Mouse (Mus musculus): Measurements from ENCODE around the gene Cphx1. TPM values are rescaled to one million over a fixed set of nuclear protein-coding genes. Genes with fewer than 3 reads are reported as not detected.
"Not testable (repeated sequence)": the region's sequence is repeated elsewhere in the genome, so short reads cannot be mapped to it uniquely, and the experiment has no call there.

The Cphx1 gene
- polyA plus RNA-seq, 1 experiment from 2014 or later, result not detected

DNA sequence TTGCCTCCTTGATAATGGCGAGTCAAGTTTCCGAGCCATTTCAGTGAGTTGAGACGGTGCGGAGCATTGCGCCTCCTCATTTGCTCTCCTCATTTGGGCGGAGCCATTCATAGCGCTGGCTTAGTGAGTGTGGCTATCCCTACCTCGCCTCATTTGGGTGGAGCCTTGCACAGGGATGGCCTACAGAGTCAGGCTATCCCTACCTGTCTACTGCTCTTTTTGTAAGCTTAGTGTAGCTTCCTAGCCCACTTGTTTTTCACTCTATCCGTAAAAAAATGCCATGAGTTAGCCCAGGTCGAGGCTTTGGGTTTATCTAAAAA, 10.6 kb upstream of the Cphx1 start, which contains the start of gene Tmem254a:
TSS of gene Tmem254a (minus strand) at position 111 of the 320 bp plus-strand sequence.
- not testable (repeated sequence) for H3K27ac ChIP-seq; H3K4me2 ChIP-seq (replicated peaks); H3K27me3 ChIP-seq (ENCODE audit: control insufficient read depth, insufficient read depth, low read length); H3K9ac ChIP-seq; H3K4me1 ChIP-seq (replicated peaks; ENCODE audit: control insufficient read depth, insufficient read depth, low read length); DNase-seq (ENCODE audit: low spot score); H3K36me3 ChIP-seq (replicated peaks; ENCODE audit: control insufficient read depth, insufficient read depth); H3K9me3 ChIP-seq (ENCODE audit: control insufficient read depth, low read length); H3K4me3 ChIP-seq (replicated peaks; ENCODE audit: low read length)
- peak; percentile 84; the same call in 1 of the 2 replicates for ATAC-seq (ENCODE audit: low FRiP score)
- no CpG with 5 or more reads among the region's 10 CpGs for WGBS

DNA sequence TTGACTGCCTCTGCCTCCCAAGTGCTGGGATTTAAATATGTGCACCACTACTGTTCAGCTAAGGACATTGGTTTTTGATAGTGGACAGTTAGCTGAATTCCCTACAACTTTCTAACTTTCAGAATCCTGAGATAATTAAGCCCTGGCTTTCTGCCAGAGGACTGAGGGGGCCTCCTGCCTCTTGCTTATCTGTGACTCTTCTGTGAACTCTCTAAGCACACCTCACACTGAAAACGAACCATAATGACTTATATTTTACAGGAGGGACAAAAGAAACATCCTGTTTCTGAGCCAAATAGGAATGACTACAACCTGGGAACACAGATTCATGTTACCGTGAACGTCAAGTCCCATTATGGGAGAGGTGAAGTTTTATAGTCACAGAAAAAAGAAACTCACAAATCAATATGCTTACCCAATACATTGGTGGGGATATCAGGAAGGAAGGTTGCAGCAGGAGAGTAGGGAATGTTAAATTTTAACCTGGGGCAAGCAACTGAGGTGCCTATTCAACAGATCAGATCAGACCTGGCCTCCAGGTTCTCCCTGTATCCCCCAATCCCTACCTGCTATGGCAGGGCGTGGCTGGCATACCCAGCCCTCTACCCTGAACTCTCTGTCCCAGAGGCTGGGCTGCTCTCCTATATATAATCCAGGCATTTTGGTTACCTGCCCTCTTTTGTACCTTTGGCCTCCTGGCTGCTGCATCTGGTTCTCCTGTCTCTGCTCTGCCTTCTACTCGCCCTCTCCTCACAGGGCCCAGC, 1.1 kb upstream of the Cphx1 start:
- H3K27ac ChIP-seq; H3K4me3 ChIP-seq (replicated peaks; ENCODE audit: low read length); H3K9me3 ChIP-seq (ENCODE audit: control insufficient read depth, low read length); H3K4me1 ChIP-seq (replicated peaks; ENCODE audit: control insufficient read depth, insufficient read depth, low read length); ATAC-seq (ENCODE audit: low FRiP score); H3K4me2 ChIP-seq (replicated peaks); DNase-seq (ENCODE audit: low spot score); H3K27me3 ChIP-seq (ENCODE audit: control insufficient read depth, insufficient read depth, low read length); H3K9ac ChIP-seq; H3K36me3 ChIP-seq (replicated peaks; ENCODE audit: control insufficient read depth, insufficient read depth): not testable (repeated sequence)
- no CpG with 5 or more reads among the region's 5 CpGs for WGBS

DNA sequence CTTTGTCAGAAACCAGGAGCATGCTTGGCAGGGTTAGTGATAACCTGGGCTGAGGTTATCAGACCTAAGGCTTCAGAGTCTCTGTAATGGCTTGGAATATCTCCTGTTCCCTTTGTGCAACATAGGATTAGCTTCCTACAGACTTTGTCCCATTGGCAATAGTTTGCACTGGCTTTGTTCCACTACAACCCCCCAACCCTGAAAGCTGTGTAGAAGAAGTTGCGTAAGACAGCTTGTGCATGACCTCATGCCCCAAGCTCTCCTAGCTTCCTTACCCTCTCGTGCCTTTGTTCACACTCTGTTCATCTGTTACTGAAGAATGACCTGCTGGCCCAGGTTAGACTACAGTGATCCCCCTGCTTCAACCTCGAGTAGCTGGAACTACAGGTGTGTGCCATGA, 19.8 kb downstream of the Cphx1 start:
- not testable (repeated sequence) for H3K9me3 ChIP-seq (ENCODE audit: control insufficient read depth, low read length); H3K27me3 ChIP-seq (ENCODE audit: control insufficient read depth, insufficient read depth, low read length); H3K9ac ChIP-seq; DNase-seq (ENCODE audit: low spot score); H3K27ac ChIP-seq; H3K4me3 ChIP-seq (replicated peaks; ENCODE audit: low read length); H3K4me1 ChIP-seq (replicated peaks; ENCODE audit: control insufficient read depth, insufficient read depth, low read length); H3K36me3 ChIP-seq (replicated peaks; ENCODE audit: control insufficient read depth, insufficient read depth); ATAC-seq (ENCODE audit: low FRiP score); H3K4me2 ChIP-seq (replicated peaks)
- no CpG with 5 or more reads among the region's 3 CpGs for WGBS

DNA sequence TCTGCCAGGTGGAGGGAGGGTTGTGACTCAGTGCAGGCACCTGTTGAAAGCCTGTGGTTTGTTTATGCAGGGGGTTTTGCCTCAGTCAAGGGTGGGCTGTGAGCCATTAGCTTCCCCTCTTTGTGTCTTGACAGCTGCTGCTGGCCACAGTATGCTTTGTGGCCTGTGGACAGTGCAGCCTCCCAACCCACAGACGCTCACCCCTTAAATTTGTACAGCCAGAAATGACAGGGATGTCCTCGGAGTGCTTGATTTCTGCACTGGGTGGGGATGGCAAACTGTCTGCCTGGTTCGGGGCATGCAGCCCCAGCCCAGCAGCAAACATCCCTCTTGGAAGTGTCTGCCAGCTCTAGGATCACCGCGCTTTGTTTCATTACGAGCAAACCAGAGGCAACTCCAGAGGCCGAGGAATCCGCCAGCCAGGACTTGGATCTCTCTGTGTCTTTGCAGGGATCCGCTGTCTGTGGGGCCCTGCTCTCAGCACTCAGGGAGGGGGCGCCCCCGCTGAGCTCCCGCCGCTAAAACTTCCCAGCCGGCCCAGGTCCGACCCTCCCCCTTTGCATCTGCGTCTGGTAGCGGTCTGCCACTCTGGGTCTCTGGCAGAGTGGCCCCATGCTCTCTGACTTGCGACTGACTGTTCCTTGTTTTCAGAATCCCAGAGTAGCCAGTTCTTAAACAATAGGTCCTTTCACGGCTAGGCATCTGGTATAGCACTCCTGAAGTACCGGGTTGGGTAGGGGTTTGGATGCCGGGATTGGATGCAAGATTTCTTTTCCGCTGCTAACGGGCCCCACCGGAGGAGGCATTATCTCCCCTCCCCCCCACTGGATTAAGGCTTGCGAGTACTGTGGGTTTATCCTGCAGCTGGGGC, 40.5 kb downstream of the Cphx1 start, which contains the start of gene Duxbl1:
TSS of gene Duxbl1 (plus strand) at position 207 of the 871 bp plus-strand sequence.
- WGBS, result no CpG with 5 or more reads among the region's 25 CpGs
- peak; percentile 93 for ATAC-seq (ENCODE audit: low FRiP score)
- not testable (repeated sequence) for H3K27me3 ChIP-seq (ENCODE audit: control insufficient read depth, insufficient read depth, low read length); DNase-seq (ENCODE audit: low spot score); H3K9me3 ChIP-seq (ENCODE audit: control insufficient read depth, low read length); H3K4me1 ChIP-seq (replicated peaks; ENCODE audit: control insufficient read depth, insufficient read depth, low read length); H3K36me3 ChIP-seq (replicated peaks; ENCODE audit: control insufficient read depth, insufficient read depth)
- Histone ChIP-seq H3K4me3 (replicated peaks; ENCODE audit: low read length) (peak within 1 kb of the TSS; percentile 18; the same call in 1 of the 2 replicates), H3K9ac (peak within 1 kb of the TSS; percentile 44; the same call in 1 of the 2 replicates), H3K27ac (peak within 1 kb of the TSS; percentile 94), H3K4me2 (replicated peaks) (peak within 1 kb of the TSS; percentile 49)

DNA sequence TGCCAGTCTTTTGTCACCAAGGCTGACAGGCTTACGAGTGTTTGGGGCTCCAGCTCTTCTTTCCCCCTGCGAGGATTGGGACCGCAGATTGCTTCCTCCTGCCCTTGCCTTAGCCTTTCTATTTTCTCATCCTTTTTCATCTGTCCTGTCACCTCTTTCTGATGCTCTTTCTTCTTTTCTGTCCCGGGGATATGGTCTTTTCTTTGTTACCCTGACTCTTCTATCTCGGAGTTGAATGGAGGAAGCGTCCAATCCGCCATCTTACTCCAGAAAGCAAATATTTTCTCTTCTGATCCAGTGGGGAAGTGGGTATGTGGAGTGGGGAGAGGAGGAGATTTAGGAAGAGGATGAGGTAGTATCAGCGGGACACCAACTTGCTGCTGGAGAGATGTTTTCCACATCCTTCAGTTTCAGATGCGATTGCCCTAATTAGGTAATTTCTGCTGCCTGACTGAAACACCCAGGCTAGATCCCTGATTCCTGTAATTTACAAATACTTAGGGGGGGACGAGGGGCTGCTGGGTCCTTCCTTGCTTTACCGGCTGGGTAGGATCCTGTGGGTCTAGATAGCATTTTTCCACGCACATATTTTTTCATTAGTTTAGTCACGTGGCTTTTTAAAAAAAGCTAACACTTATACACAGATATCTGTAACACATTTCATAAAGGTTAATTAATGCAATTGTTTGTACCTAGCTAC, 41.3 kb downstream of the Cphx1 start:
- DNase-seq (ENCODE audit: low spot score); H3K27me3 ChIP-seq (ENCODE audit: control insufficient read depth, insufficient read depth, low read length); H3K4me1 ChIP-seq (replicated peaks; ENCODE audit: control insufficient read depth, insufficient read depth, low read length); H3K36me3 ChIP-seq (replicated peaks; ENCODE audit: control insufficient read depth, insufficient read depth); H3K9me3 ChIP-seq (ENCODE audit: control insufficient read depth, low read length): not testable (repeated sequence)
- peak overlapping the region; percentile 49 for H3K4me2 ChIP-seq (replicated peaks)
- peak; percentile 29 for ATAC-seq (ENCODE audit: low FRiP score)
- peak overlapping the region; percentile 94 for H3K27ac ChIP-seq
- peak overlapping the region; percentile 18; the same call in 1 of the 2 replicates for H3K4me3 ChIP-seq (replicated peaks; ENCODE audit: low read length)
- 2% methylated on average over 6 of the region's 13 CpGs for WGBS
- H3K9ac ChIP-seq, result peak overlapping the region; percentile 44; the same call in 1 of the 2 replicates

DNA sequence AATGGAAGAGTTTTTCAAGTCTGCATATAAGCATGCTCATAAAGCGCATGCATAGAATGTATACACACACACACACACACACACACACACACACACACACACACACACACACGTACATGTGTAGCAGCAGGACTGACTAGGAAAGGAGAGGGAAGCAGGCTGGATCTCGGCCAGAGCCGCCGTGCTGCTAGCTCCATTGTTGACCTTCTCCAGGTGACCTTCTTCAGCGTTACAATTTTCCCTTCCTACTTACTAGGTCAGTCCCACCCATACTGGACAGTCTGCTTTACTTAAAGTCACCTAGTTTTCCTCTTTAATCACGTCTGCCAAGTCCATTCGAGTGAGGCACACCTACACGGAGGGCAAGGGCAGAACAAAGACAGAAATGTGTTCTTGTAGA, 43.8 kb downstream of the Cphx1 start:
- H3K4me1 ChIP-seq (replicated peaks; ENCODE audit: control insufficient read depth, insufficient read depth, low read length); ATAC-seq (ENCODE audit: low FRiP score); H3K27me3 ChIP-seq (ENCODE audit: control insufficient read depth, insufficient read depth, low read length); DNase-seq (ENCODE audit: low spot score); H3K27ac ChIP-seq; H3K9ac ChIP-seq; H3K4me3 ChIP-seq (replicated peaks; ENCODE audit: low read length); H3K36me3 ChIP-seq (replicated peaks; ENCODE audit: control insufficient read depth, insufficient read depth); H3K4me2 ChIP-seq (replicated peaks); H3K9me3 ChIP-seq (ENCODE audit: control insufficient read depth, low read length): not testable (repeated sequence)
- 79% methylated on average over 7 of the region's 9 CpGs for WGBS

Other genes starting within 250 kb of the Cphx1 start
- gene Ppif, start 244.2 kb upstream of the Cphx1 start, polyA plus RNA-seq (2014; fragmentation: Nextera tagmentation; extraction: Ambion mirVana), result 29.5 and 31.8 TPM in 2 replicates
- gene Zcchc24, start 169.3 kb upstream of the Cphx1 start, polyA plus RNA-seq (2014; fragmentation: Nextera tagmentation; extraction: Ambion mirVana), result 18.5 and 19.0 TPM in 2 replicates
- 2.9 and 3.2 TPM in 2 replicates for gene Anxa11, start 96.1 kb upstream of the Cphx1 start, polyA plus RNA-seq (2014; fragmentation: Nextera tagmentation; extraction: Ambion mirVana)
- gene Plac9a, start 35.2 kb upstream of the Cphx1 start, polyA plus RNA-seq (2014; fragmentation: Nextera tagmentation; extraction: Ambion mirVana), result not detected in 2 replicates
- 5.5 and 6.3 TPM in 2 replicates for gene Tmem254a, start 10.6 kb upstream of the Cphx1 start, polyA plus RNA-seq (2014; fragmentation: Nextera tagmentation; extraction: Ambion mirVana)
- 1.6 and 1.9 TPM in 2 replicates for gene Duxbl1, start 40.3 kb downstream of the Cphx1 start, polyA plus RNA-seq (2014; fragmentation: Nextera tagmentation; extraction: Ambion mirVana)
- gene Gm9780, start 104.4 kb downstream of the Cphx1 start, polyA plus RNA-seq (2014; fragmentation: Nextera tagmentation; extraction: Ambion mirVana), result 5.2 and 8.5 TPM in 2 replicates
- 27.7 and 30.4 TPM in 2 replicates for gene Tmem254c, start 129.1 kb downstream of the Cphx1 start, polyA plus RNA-seq (2014; fragmentation: Nextera tagmentation; extraction: Ambion mirVana)
- not detected in 2 replicates for gene Cphx2, start 143.2 kb downstream of the Cphx1 start, polyA plus RNA-seq (2014; fragmentation: Nextera tagmentation; extraction: Ambion mirVana)
- not detected in 2 replicates for gene Cphx3, start 144.0 kb downstream of the Cphx1 start, polyA plus RNA-seq (2014; fragmentation: Nextera tagmentation; extraction: Ambion mirVana)
- gene Duxbl2, start 180.0 kb downstream of the Cphx1 start, polyA plus RNA-seq (2014; fragmentation: Nextera tagmentation; extraction: Ambion mirVana), result 1.6 and 2.0 TPM in 2 replicates
- 6.3 and 8.1 TPM in 2 replicates for gene Plac9b, start 244.2 kb downstream of the Cphx1 start, polyA plus RNA-seq (2014; fragmentation: Nextera tagmentation; extraction: Ambion mirVana)

Data from hindbrain, embryonic 14.5 days (tissue).